Mouse (Mus musculus): Measurements from ENCODE around the gene Tdpoz4.
"Not testable (repeated sequence)": the region's sequence is repeated elsewhere in the genome, so short reads cannot be mapped to it uniquely, and the experiment has no call there.

The Tdpoz4 gene

GRCm38 (mm10) chr3:93796098-93796497, at the start of gene Tdpoz4:
TSS of gene Tdpoz4 (plus strand) at chr3:93796398.
- not testable (repeated sequence) for DNase-seq

GRCm38 (mm10) chr3:93754022-93754421, 42.2 kb upstream of the Tdpoz4 start:
- DNase-seq: not testable (repeated sequence)

- not testable (repeated sequence) for DNase-seq
Observed at GRCm38 (mm10) chr3:93772700-93773099, 23.5 kb upstream of the Tdpoz4 start, which contains the start of gene Gm5773. TSS of gene Gm5773 (plus strand) at chr3:93773000.

GRCm38 (mm10) chr3:93813341-93813740, 17.1 kb downstream of the Tdpoz4 start:
- not testable (repeated sequence) for DNase-seq

- DNase-seq: not testable (repeated sequence)
Observed at GRCm38 (mm10) chr3:93825720-93826119, 29.5 kb downstream of the Tdpoz4 start, which contains the start of gene Tdpoz3. TSS of gene Tdpoz3 (plus strand) at chr3:93826020.
